ENCODE assay signal across 11 mouse cellular contexts in the genomic region with DNA sequence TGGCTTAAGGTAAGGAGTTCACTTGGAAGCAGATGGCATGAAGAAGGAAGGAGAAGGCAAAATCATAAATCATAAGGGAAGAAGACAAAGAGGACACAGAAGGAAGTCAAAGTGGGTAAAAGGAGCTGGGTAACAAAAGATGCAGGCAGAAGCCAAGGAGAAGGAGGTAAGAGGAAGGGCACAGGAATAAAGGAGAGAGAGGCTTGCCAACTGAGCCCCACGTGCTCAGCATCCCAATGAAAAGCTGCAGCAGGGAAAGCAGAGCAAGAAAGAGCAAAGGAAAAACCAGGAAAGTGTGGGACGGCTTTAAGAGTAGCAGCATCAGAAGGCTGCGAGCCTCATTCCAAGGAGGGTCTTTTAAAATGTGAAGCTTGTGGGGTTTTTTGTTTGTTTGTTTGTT.
DNase-seq lines count a peak whose midpoint lies in the region; ATAC-seq and TF ChIP-seq lines count a peak whose summit lies in the region.
"Had no signal": no experiment of that assay in that cellular context is flagged by ENCODE, and none has a peak within 500 bp of the region (broad histone marks: within the 10 kb centered on the region; RNA-seq: fewer than 3 reads in every experiment).

No protein-coding gene starts in this region.

- H3K4me2 ChIP-seq in kidney, embryonic 14.5 days (replicated peaks; ENCODE audit: low read depth, low read length) = no peak overlapping the region
- H3K4me2 ChIP-seq: embryonic facial prominence, embryonic 12.5 days; lung, embryonic 15.5 days had no signal

- no peak overlapping the region for H3K9ac ChIP-seq in kidney, embryonic 14.5 days (ENCODE audit: low read depth, low read length)
- H3K9ac ChIP-seq: embryonic facial prominence, embryonic 12.5 days; lung, embryonic 15.5 days had no signal

- WGBS in cerebellum, adult 2 months = 58% methylated on average over 3 of the region's 3 CpGs
- 56% methylated on average over 3 of the region's 3 CpGs for WGBS in kidney, embryonic 14.5 days

- no peaks in the 10 kb centered on the region for H3K9me3 ChIP-seq in kidney, embryonic 14.5 days (ENCODE audit: control insufficient read depth, low read length)
- H3K9me3 ChIP-seq: embryonic facial prominence, embryonic 12.5 days; lung, embryonic 15.5 days had no signal

- peak; percentile 24 for DNase-seq in brain, embryonic 18.5 days (ENCODE audit: low read depth, low spot score)
- peak; percentile 27 to 37 for DNase-seq in cerebellum, adult 2 months
- DNase-seq in frontal cortex, postnatal 36 days (ENCODE audit: low spot score in 2 of 2) = peak; percentile 28 to 41
- DNase-seq in left cerebral cortex, adult 8-10 months (ENCODE audit: low spot score in 2 of 2) = peak; percentile 18 to 23
- no peak for DNase-seq in kidney, adult 11 months
- DNase-seq in adrenal gland, adult 2 months = no peak
- DNase-seq in spleen, postnatal 14 days (ENCODE audit: low spot score in 2 of 2) = no peak
- DNase-seq: gastrocnemius, postnatal 25 days had no signal

- H3K4me1 ChIP-seq in cerebellum, adult 2 months (ENCODE audit: control insufficient read depth, insufficient read depth, low read length) = peaks cover 3% of the 10 kb centered on the region
- H3K4me1 ChIP-seq in kidney, embryonic 14.5 days (ENCODE audit: control insufficient read depth, insufficient read depth, low read length) = no peaks in the 10 kb centered on the region
- H3K4me1 ChIP-seq: embryonic facial prominence, embryonic 12.5 days; lung, embryonic 15.5 days had no signal

- ATAC-seq in kidney, embryonic 14.5 days (ENCODE audit: low FRiP score, low TSS enrichment) = no peak

- H3K4me3 ChIP-seq in cerebellum, adult 2 months (replicated peaks; ENCODE audit: insufficient read depth, low read depth, low read length) = no peak overlapping the region
- no peak overlapping the region for H3K4me3 ChIP-seq in kidney, embryonic 14.5 days (ENCODE audit: low read length)
- H3K4me3 ChIP-seq: embryonic facial prominence, embryonic 12.5 days; lung, embryonic 15.5 days had no signal

- H3K36me3 ChIP-seq in kidney, embryonic 14.5 days (ENCODE audit: control insufficient read depth, insufficient read depth, low read length) = no peaks in the 10 kb centered on the region
- H3K36me3 ChIP-seq: embryonic facial prominence, embryonic 12.5 days; lung, embryonic 15.5 days had no signal

- no peak overlapping the region for H3K27ac ChIP-seq in cerebellum, adult 2 months (ENCODE audit: insufficient read depth, low read length)
- no peak overlapping the region for H3K27ac ChIP-seq in kidney, embryonic 14.5 days (ENCODE audit: low read depth, low read length)
- H3K27ac ChIP-seq: embryonic facial prominence, embryonic 12.5 days; lung, embryonic 15.5 days had no signal

- H3K27me3 ChIP-seq in cerebellum, adult 2 months (ENCODE audit: control insufficient read depth, insufficient read depth, low read length) = no peaks in the 10 kb centered on the region
- no peaks in the 10 kb centered on the region for H3K27me3 ChIP-seq in kidney, embryonic 14.5 days (ENCODE audit: control insufficient read depth, insufficient read depth, low read length)
- H3K27me3 ChIP-seq: embryonic facial prominence, embryonic 12.5 days; lung, embryonic 15.5 days had no signal

- no peak for TF ChIP-seq CTCF in cerebellum, adult 2 months (IDR thresholded peaks at IDR 0.05; ENCODE audit: borderline replicate concordance, insufficient read depth, low read depth, low read length)

- TF ChIP-seq POLR2A in cerebellum, adult 2 months (IDR thresholded peaks at IDR 0.05; ENCODE audit: borderline replicate concordance, insufficient read depth, low read length) = no peak

Comparison
In these comparisons a context has a peak if more than half of its experiments do, and no peak if none do; other contexts are left out.
1. DNase-seq: peak in brain, embryonic 18.5 days (single experiment), cerebellum, adult 2 months (2 of 2), frontal cortex, postnatal 36 days (2 of 2) and left cerebral cortex, adult 8-10 months (2 of 2); none in kidney, adult 11 months (single experiment), adrenal gland, adult 2 months (single experiment) and spleen, postnatal 14 days (0 of 2).